Mouse (Mus musculus): Measurements from ENCODE around the gene Eddm3b. TPM values are rescaled to one million over a fixed set of nuclear protein-coding genes. Genes with fewer than 3 reads are reported as not detected.

Gene Eddm3b
- total and polyA plus RNA-seq, 3 experiments = not detected

DNA sequence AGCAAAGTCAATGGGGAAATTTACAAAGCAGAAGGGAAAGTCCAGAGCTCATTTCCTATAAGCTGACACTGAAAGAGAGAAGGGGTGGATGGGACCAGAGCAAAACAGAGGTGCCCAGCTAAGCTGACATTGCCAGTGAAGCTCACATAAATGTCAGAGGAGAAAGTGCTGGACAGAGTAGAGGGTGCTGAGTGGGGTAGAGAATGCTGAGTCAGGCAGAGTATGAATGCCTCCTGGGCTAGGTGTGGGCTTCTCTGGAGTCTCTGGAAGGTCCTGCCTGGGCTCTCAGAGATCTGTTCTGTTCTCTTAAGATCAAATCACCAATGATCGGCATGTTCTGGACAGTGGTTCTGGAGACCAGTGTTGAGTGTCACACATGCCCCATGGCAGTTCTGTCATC lies 51.2 kb downstream of the Eddm3b start:
- Histone ChIP-seq H3K4me3 (ENCODE audit: control insufficient read depth in 1 of 2, insufficient read depth in 1 of 2, low read depth in 2 of 2, low read length in 2 of 2) (no peak overlapping the region), H3K27me3 (ENCODE audit: control insufficient read depth in 1 of 2, insufficient read depth in 2 of 2, low read length in 2 of 2) (no peaks in the 10 kb centered on the region; a peak in 1 of 4 replicates), H3K27ac (ENCODE audit: control insufficient read depth, low read depth, low read length) (no peak overlapping the region), H3K9me3 (replicated peaks; ENCODE audit: insufficient read depth, low read length) (no peaks in the 10 kb centered on the region), H3K36me3 (ENCODE audit: control insufficient read depth in 1 of 2, insufficient read depth in 2 of 2, low read length in 2 of 2) (no peaks in the 10 kb centered on the region), H3K79me2 (ENCODE audit: control insufficient read depth, insufficient read depth, low read length, poor library complexity) (no peaks in the 10 kb centered on the region), H3K9ac (ENCODE audit: control insufficient read depth, low read depth, low read length, poor library complexity, severe bottlenecking) (no peak overlapping the region), H3K4me1 (ENCODE audit: control insufficient read depth in 1 of 2, insufficient read depth in 2 of 2, low read length in 2 of 2) (no peaks in the 10 kb centered on the region)
- DNase-seq (ENCODE audit: low read depth, low spot score) = no peak
- TF ChIP-seq NRF1 (IDR thresholded peaks at IDR 0.05; ENCODE audit: insufficient read depth, low read depth, low read length, poor library complexity, severe bottlenecking) (no peak), HCFC1 (IDR thresholded peaks at IDR 0.05; ENCODE audit: low read depth, low read length) (no peak), KAT2A (conservative IDR thresholded peaks at IDR 0.05; ENCODE audit: low read depth, low read length) (no peak), ZNF384 (IDR thresholded peaks at IDR 0.05; ENCODE audit: low read depth, low read length) (no peak), ZKSCAN1 (IDR thresholded peaks at IDR 0.05; ENCODE audit: low read depth, low read length) (no peak), USF1 (IDR thresholded peaks at IDR 0.05; ENCODE audit: low read depth, low read length) (no peak), ETS1 (IDR thresholded peaks at IDR 0.05; ENCODE audit: low read depth, low read length) (no peak), UBTF (IDR thresholded peaks at IDR 0.05; ENCODE audit: borderline replicate concordance, insufficient read depth, low read depth, low read length) (no peak), RCOR1 (IDR thresholded peaks at IDR 0.05; ENCODE audit: low read depth, low read length) (no peak), MXI1 (IDR thresholded peaks at IDR 0.05; ENCODE audit: low read depth, low read length) (no peak), GATA1 (IDR thresholded peaks at IDR 0.05; ENCODE audit: low read depth, low read length) (no peak), CTCF (IDR thresholded peaks at IDR 0.05 in 2 of 3, conservative IDR thresholded peaks at IDR 0.05 in 1 of 3; ENCODE audit: control insufficient read depth in 1 of 3, insufficient read depth in 1 of 3, low read depth in 2 of 3, low read length in 3 of 3, poor library complexity in 1 of 3, severe bottlenecking in 1 of 3) (no peak), USF2 (IDR thresholded peaks at IDR 0.05; ENCODE audit: borderline replicate concordance in 1 of 2, insufficient read depth in 1 of 2, low read depth in 1 of 2, low read length in 2 of 2) (no peak), ZC3H11A (IDR thresholded peaks at IDR 0.05; ENCODE audit: low read depth, low read length) (no peak)

DNA sequence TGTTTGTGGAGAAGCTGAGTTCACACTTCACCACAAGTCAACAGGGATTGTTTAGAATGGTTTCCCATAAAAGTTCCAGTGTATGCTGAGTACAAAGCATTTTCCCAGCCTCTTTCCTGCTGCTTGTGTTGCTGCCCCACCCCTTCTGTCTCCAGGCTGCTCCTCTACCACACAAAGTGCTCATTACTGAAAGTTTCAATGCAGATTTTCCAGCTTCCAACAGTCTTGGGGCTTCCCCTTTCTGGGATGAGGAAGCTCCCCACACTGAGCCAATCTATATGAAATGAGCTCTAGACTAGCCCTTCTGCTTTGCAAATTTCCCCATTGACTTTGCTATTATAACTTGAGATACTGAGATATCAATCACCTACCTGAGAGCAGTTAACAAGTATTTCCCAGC lies 51.8 kb downstream of the Eddm3b start:
- Histone ChIP-seq H3K27me3 (ENCODE audit: control insufficient read depth in 1 of 2, insufficient read depth in 2 of 2, low read length in 2 of 2) (no peaks in the 10 kb centered on the region; a peak in 1 of 4 replicates), H3K9me3 (replicated peaks; ENCODE audit: insufficient read depth, low read length) (no peaks in the 10 kb centered on the region), H3K79me2 (ENCODE audit: control insufficient read depth, insufficient read depth, low read length, poor library complexity) (no peaks in the 10 kb centered on the region), H3K4me1 (ENCODE audit: control insufficient read depth in 1 of 2, insufficient read depth in 2 of 2, low read length in 2 of 2) (no peaks in the 10 kb centered on the region), H3K4me3 (ENCODE audit: control insufficient read depth in 1 of 2, insufficient read depth in 1 of 2, low read depth in 2 of 2, low read length in 2 of 2) (no peak overlapping the region), H3K27ac (ENCODE audit: control insufficient read depth, low read depth, low read length) (no peak overlapping the region), H3K9ac (ENCODE audit: control insufficient read depth, low read depth, low read length, poor library complexity, severe bottlenecking) (no peak overlapping the region), H3K36me3 (ENCODE audit: control insufficient read depth in 1 of 2, insufficient read depth in 2 of 2, low read length in 2 of 2) (no peaks in the 10 kb centered on the region)
- TF ChIP-seq POLR2A (IDR thresholded peaks at IDR 0.05; ENCODE audit: control insufficient read depth in 1 of 2, insufficient read depth in 1 of 2, low read depth in 1 of 2, low read length in 2 of 2, poor library complexity in 1 of 2) (no peak), USF1 (IDR thresholded peaks at IDR 0.05; ENCODE audit: low read depth, low read length) (no peak), MYB (IDR thresholded peaks at IDR 0.05; ENCODE audit: low read depth, low read length) (no peak), GATA1 (IDR thresholded peaks at IDR 0.05; ENCODE audit: low read depth, low read length) (no peak), MEF2A (IDR thresholded peaks at IDR 0.05; ENCODE audit: extremely low read depth, insufficient replicate concordance, low read depth, low read length, poor library complexity, severe bottlenecking) (no peak), POLR2AphosphoS5 (IDR thresholded peaks at IDR 0.05; ENCODE audit: borderline replicate concordance, low read depth, low read length) (no peak), KAT2A (conservative IDR thresholded peaks at IDR 0.05; ENCODE audit: low read depth, low read length) (no peak), GABPA (IDR thresholded peaks at IDR 0.05; ENCODE audit: low read depth, low read length) (no peak), MAFK (IDR thresholded peaks at IDR 0.05; ENCODE audit: borderline replicate concordance, low read depth, low read length) (no peak), ZKSCAN1 (IDR thresholded peaks at IDR 0.05; ENCODE audit: low read depth, low read length) (no peak), SIN3A (IDR thresholded peaks at IDR 0.05; ENCODE audit: low read length) (no peak), SMC3 (IDR thresholded peaks at IDR 0.05; ENCODE audit: low read depth, low read length) (no peak), CHD2 (IDR thresholded peaks at IDR 0.05; ENCODE audit: low read length) (no peak), MAX (IDR thresholded peaks at IDR 0.05; ENCODE audit: low read length) (no peak), TBP (IDR thresholded peaks at IDR 0.05; ENCODE audit: low read depth, low read length) (no peak), TAL1 (IDR thresholded peaks at IDR 0.05; ENCODE audit: low read length) (no peak), USF2 (IDR thresholded peaks at IDR 0.05; ENCODE audit: borderline replicate concordance in 1 of 2, insufficient read depth in 1 of 2, low read depth in 1 of 2, low read length in 2 of 2) (no peak), CHD1 (IDR thresholded peaks at IDR 0.05; ENCODE audit: low read depth, low read length) (no peak), TCF12 (IDR thresholded peaks at IDR 0.05; ENCODE audit: low read depth, low read length) (no peak), JUND (IDR thresholded peaks at IDR 0.05; ENCODE audit: low read depth, low read length) (no peak)
- DNase-seq (ENCODE audit: low read depth, low spot score) = no peak

All from MEL (cell line).